Mouse (Mus musculus) brown adipose tissue, adult 24 weeks (tissue): ENCODE measurements around the gene Vps18. TPM values are rescaled to one million over a fixed set of nuclear protein-coding genes. Genes with fewer than 3 reads are reported as not detected.

Experiments used
- H3K27ac ChIP-seq: fragments of 200-500 bp; replicated peaks from 2 replicates; pipeline ENCODE4 v1.5.1; 2012; ENCODE audit warnings: low read depth, mild to moderate bottlenecking, low read length
- H3K4me1 ChIP-seq: fragments of 200-500 bp; 2 replicates; pipeline ENCODE4 v1.6.1; 2012; ENCODE audit warnings: low read length, mixed read lengths; ENCODE audit not compliant: control insufficient read depth, insufficient read depth, insufficient read length
- H3K4me3 ChIP-seq: fragments of 200-500 bp; 2 replicates; pipeline ENCODE4 v1.5.1; 2012; ENCODE audit warnings: low read depth, mild to moderate bottlenecking, low read length, moderate library complexity; ENCODE audit not compliant: insufficient read depth
- polyA plus RNA-seq: library from polyadenylated mRNA; stranded (reverse); fragments of >200 nt; gene quantifications from 2 replicates; pipeline ENCODE4 v1.2.4, GENCODE M21; 2012; ENCODE audit not compliant: missing spikeins, insufficient read depth, insufficient read length

Gene Vps18
- polyA plus RNA-seq, 1 experiment, result 3.6 TPM

- H3K27ac ChIP-seq, result peak overlapping the region; percentile 97
Observed at GRCm38 (mm10) chr2:119298839-119299238, 10.3 kb downstream of the Vps18 start.

GRCm38 (mm10) chr2:119299981-119300818 lies 11.7 kb downstream of the Vps18 start:
- Histone ChIP-seq H3K4me3 (peak overlapping the region; percentile 54), H3K4me1 (peaks cover 35% of the 10 kb centered on the region), H3K27ac (peak overlapping the region; percentile 98)

More at GRCm38 (mm10) chr2:119298839-119299238, 10.3 kb downstream of the Vps18 start:
- H3K4me1 ChIP-seq, result peaks cover 31% of the 10 kb centered on the region
- no peak overlapping the region for H3K4me3 ChIP-seq

- no peak overlapping the region for H3K4me3 ChIP-seq
- H3K4me1 ChIP-seq, result peaks cover 38% of the 10 kb centered on the region
- peak overlapping the region; percentile 98 for H3K27ac ChIP-seq
Observed at GRCm38 (mm10) chr2:119300819-119301493, 12.4 kb downstream of the Vps18 start.

GRCm38 (mm10) chr2:119302876-119303275 lies 14.3 kb downstream of the Vps18 start:
- Histone ChIP-seq H3K27ac (peak overlapping the region; percentile 23; the same call in 1 of the 2 replicates), H3K4me3 (no peak overlapping the region), H3K4me1 (peaks cover 38% of the 10 kb centered on the region)

- H3K27ac ChIP-seq, result no peak overlapping the region
- peaks cover 30% of the 10 kb centered on the region for H3K4me1 ChIP-seq
- no peak overlapping the region for H3K4me3 ChIP-seq
Observed at GRCm38 (mm10) chr2:119304391-119304790, 15.9 kb downstream of the Vps18 start.

- H3K27ac ChIP-seq, result peak overlapping the region; percentile 23; the same call in 1 of the 2 replicates
- peaks cover 31% of the 10 kb centered on the region for H3K4me1 ChIP-seq
- H3K4me3 ChIP-seq, result no peak overlapping the region
Observed at GRCm38 (mm10) chr2:119304798-119305208, 16.3 kb downstream of the Vps18 start.

- Histone ChIP-seq H3K4me3 (no peak overlapping the region), H3K4me1 (peaks cover 39% of the 10 kb centered on the region), H3K27ac (peak overlapping the region; percentile 65)
Observed at GRCm38 (mm10) chr2:119311544-119311943, 23.0 kb downstream of the Vps18 start.

- Histone ChIP-seq H3K4me3 (no peak overlapping the region), H3K4me1 (peaks cover 39% of the 10 kb centered on the region), H3K27ac (peak overlapping the region; percentile 65)
Observed at GRCm38 (mm10) chr2:119312380-119312958, 23.9 kb downstream of the Vps18 start.

GRCm38 (mm10) chr2:119313780-119314479 lies 25.4 kb downstream of the Vps18 start:
- Histone ChIP-seq H3K4me3 (peak overlapping the region; percentile 37), H3K4me1 (peaks cover 46% of the 10 kb centered on the region), H3K27ac (peak overlapping the region; percentile 92)

- Histone ChIP-seq H3K4me3 (no peak overlapping the region), H3K27ac (peak overlapping the region; percentile 92)
Observed at GRCm38 (mm10) chr2:119314742-119315310, 26.3 kb downstream of the Vps18 start.

GRCm38 (mm10) chr2:119318043-119318710 lies 29.6 kb downstream of the Vps18 start:
- Histone ChIP-seq H3K4me3 (no peak overlapping the region), H3K4me1 (peaks cover 35% of the 10 kb centered on the region), H3K27ac (peak overlapping the region; percentile 77)

More at GRCm38 (mm10) chr2:119314742-119315310, 26.3 kb downstream of the Vps18 start:
- peaks cover 42% of the 10 kb centered on the region for H3K4me1 ChIP-seq

GRCm38 (mm10) chr2:119320571-119320970 lies 32.0 kb downstream of the Vps18 start:
- Histone ChIP-seq H3K27ac (no peak overlapping the region; the same call in 1 of the 2 replicates), H3K4me3 (no peak overlapping the region), H3K4me1 (peaks cover 23% of the 10 kb centered on the region)

- H3K4me1 ChIP-seq, result peaks cover 23% of the 10 kb centered on the region
- peak overlapping the region; percentile 33 for H3K4me3 ChIP-seq
Observed at GRCm38 (mm10) chr2:119321771-119322586, 33.4 kb downstream of the Vps18 start.

More at GRCm38 (mm10) chr2:119321771-119322586, 33.4 kb downstream of the Vps18 start:
- no peak overlapping the region for H3K27ac ChIP-seq
